Mouse (Mus musculus) thymus, adult 2 months (tissue): ENCODE measurements at regions not wholly inside any gene's neighbourhood (a gene's known extent, or its start where the extent isn't known, plus 50 kb on each side); places are given as distances from the start of the nearest gene placed in this dataset.

Experiments
- CTCF ChIP-seq: fragments of 200-500 bp; IDR thresholded peaks from 2 replicates; pipeline ENCODE4 v1.5.1; 2012; ENCODE audit warnings: mild to moderate bottlenecking, control low read depth, low read length, moderate library complexity, borderline replicate concordance; ENCODE audit not compliant: control insufficient read depth, poor library complexity, insufficient read depth; ENCODE audit errors: extremely low read depth
- POLR2A ChIP-seq: fragments of 200-500 bp; IDR thresholded peaks from 2 replicates; pipeline ENCODE4 v1.6.1; 2012; ENCODE audit warnings: mild to moderate bottlenecking, low read length, control low read depth, moderate library complexity; ENCODE audit not compliant: control insufficient read depth, poor library complexity, insufficient read depth; ENCODE audit errors: extremely low read depth

DNA sequence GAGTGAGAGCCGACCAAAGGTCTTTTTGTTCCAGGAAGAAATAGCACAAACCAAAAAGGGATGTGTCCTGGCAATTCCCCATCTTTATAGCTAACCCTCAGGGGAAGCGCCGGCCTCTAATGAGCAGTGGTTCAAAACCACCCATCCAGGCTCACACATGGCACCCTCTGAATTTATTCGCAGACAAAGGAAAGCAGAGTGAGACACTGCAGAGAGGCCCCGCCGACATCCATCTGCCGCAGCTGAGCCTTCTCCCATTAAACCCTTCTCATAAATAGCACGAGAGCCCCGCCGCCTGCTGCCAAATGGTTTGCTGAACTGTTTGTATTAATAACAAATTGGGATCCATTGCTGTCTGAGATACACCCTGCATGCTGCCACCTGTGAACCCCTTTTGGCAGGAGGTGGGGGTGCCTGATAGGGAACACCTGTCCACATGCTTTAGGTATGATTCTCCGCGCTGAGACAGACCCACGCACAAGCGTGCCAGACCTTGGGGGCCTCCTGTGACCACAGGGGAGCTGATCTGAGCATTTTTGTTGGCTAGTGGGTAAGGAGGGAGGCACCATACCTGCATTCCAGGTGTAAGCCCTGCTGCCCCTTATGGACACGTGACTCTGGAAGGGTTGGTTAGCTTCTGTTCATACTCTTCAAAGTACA is 422.6 kb upstream of the Castor2 start:
- TF ChIP-seq CTCF: no peak
- TF ChIP-seq POLR2A: no peak
